ENCODE assay signal across 8 mouse cellular contexts in the genomic region with DNA sequence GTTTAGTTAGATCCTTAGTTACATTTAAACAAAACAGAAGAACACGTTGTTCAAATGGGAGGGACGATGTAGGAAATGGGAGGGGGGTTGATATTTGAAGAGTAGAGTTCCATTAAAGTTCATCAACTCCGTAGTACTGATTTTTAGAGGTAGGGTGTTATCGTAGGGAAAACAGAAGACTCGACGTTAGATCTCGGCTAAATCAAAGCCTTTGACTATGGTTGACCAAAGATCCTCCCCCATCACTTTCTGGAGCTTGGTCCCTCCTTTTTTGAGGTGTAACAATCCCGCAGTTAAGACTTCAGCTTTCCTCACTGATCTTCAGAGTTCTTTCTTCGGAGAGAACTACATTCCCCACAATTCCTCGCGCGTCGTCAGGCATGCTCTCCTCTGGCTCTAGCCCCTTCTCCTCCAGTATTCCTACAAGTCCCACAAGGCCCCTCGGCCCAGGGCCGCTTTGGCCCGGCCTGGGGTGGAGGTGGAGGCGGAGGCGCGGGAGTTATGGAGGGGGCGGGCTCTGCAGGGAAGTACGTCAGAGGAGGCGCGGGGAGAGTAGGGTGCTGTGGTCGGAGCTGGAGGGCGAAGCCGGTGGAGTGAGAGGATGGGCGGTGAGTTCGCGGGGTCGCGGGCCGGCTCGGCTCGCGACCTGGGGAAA. TPM values are rescaled to one million over a fixed set of nuclear protein-coding genes. Genes with fewer than 3 reads are reported as not detected.
A peak's percentile ranks its signal among the peaks of the same experiment; 100 is the strongest.
DNase-seq lines count a peak whose midpoint lies in the region; ATAC-seq and TF ChIP-seq lines count a peak whose summit lies in the region.

Gene Cldnd1 (plus strand): TSS at position 434 of the 655 bp plus-strand sequence.

- peaks cover 12% of the 10 kb centered on the region for H3K4me1 ChIP-seq in hindbrain, embryonic 13.5 days (replicated peaks)

- peak; percentile 63 for DNase-seq in Patski (ENCODE audit: low read depth, low spot score)
- DNase-seq in cerebellum, postnatal 14 days: peak; percentile 94 to 95
- peak; percentile 90 for DNase-seq in frontal cortex, postnatal 14 days (ENCODE audit: low spot score in 2 of 2)
- peak; percentile 80 to 88 for DNase-seq in layer of hippocampus, postnatal 25 days (ENCODE audit: extremely low spot score in 1 of 2, low spot score in 1 of 2)
- peak; percentile 97 for DNase-seq in lung, postnatal 25 days (ENCODE audit: low spot score)
- peak; percentile 94 for DNase-seq in retina, embryonic 14.5 days (ENCODE audit: low spot score)
- peak; percentile 93 for DNase-seq in thymus, postnatal 4 days

- CTCF ChIA-PET in Patski (lab: Charles Lee): interaction anchor here (0.7 kb wide), 1 partner anchor 11 kb away, joined by 3 read pairs; no protein-coding TSS in a partner anchor

- H3K4me2 ChIP-seq in hindbrain, embryonic 13.5 days: peak within 1 kb of the TSS; percentile 60

- peak within 1 kb of the TSS; percentile 88 for H3K27ac ChIP-seq in hindbrain, embryonic 13.5 days

- H3K4me3 ChIP-seq in hindbrain, embryonic 13.5 days: peak within 1 kb of the TSS; percentile 56

- 2% methylated on average over 28 of the region's 35 CpGs for WGBS in hindbrain, embryonic 13.5 days

- H3K9ac ChIP-seq in hindbrain, embryonic 13.5 days: peak within 1 kb of the TSS; percentile 78

- peaks cover 28% of the 10 kb centered on the region for H3K36me3 ChIP-seq in hindbrain, embryonic 13.5 days

- POLR2A ChIA-PET in Patski (lab: Charles Lee): interaction anchor here (1.7 kb wide), 1 partner anchor 58 kb away, joined by 3 read pairs; no protein-coding TSS in a partner anchor

- in situ Hi-C loops in Patski (cut with MboI; ENCODE audit: low pct_unique_long_range_greater_than_20kb): loop anchor here (5.0 kb wide), 1 partner anchor 50 kb away; no protein-coding TSS in a partner anchor

- no peaks in the 10 kb centered on the region for H3K9me3 ChIP-seq in hindbrain, embryonic 13.5 days

- H3K27me3 ChIP-seq in Patski: peaks cover 27% of the 10 kb centered on the region
- no peaks in the 10 kb centered on the region for H3K27me3 ChIP-seq in hindbrain, embryonic 13.5 days

- peak; percentile 100 for ATAC-seq in Patski
- ATAC-seq in hindbrain, embryonic 13.5 days (ENCODE audit: low FRiP score): peak; percentile 100

- no peak for TF ChIP-seq CTCF in Patski (IDR thresholded peaks at IDR 0.05)

RNA-seq across cellular contexts. Expression of gene Cldnd1, which starts in this region (rescaled TPM):
- polyA plus RNA-seq in Patski (2021): 70.1 TPM
- 123 and 126 TPM in 2 replicates for polyA plus RNA-seq in hindbrain, embryonic 13.5 days (2015; fragmentation: Nextera tagmentation; extraction: Ambion mirVana)
- total RNA-seq in layer of hippocampus, postnatal 25 days (2021): 100 to 1,000 TPM in 1 of 2 experiments, 10 to 100 TPM in 1; 82.0 to 100 TPM

Comparison
In these comparisons a context has a peak if more than half of its experiments do, and no peak if none do; other contexts are left out.
1. Peak in every context shown above with its lines: DNase-seq, ATAC-seq, H3K4me3 ChIP-seq and H3K27ac ChIP-seq.